8 mouse cellular contexts compared by ENCODE assay signal in genomic region chr3:126998008-126998741, GRCm38 (mm10).
DNase-seq lines count a peak whose midpoint lies in the region; ATAC-seq and TF ChIP-seq lines count a peak whose summit lies in the region.

No protein-coding gene starts in this region.

- H3K4me3 ChIP-seq in kidney, embryonic 14.5 days (ENCODE audit: low read length), result peak overlapping the region; percentile 34
- peak overlapping the region; percentile 30 for H3K4me3 ChIP-seq in hindbrain, embryonic 16.5 days (ENCODE audit: low read length)
- H3K4me3 ChIP-seq in liver, embryonic 12.5 days, result no peak overlapping the region
- peak overlapping the region; percentile 35 for H3K4me3 ChIP-seq in olfactory bulb, adult 2 months (ENCODE audit: insufficient read depth, low read depth, low read length)

- H3K27me3 ChIP-seq in kidney, embryonic 14.5 days (ENCODE audit: control insufficient read depth, insufficient read depth, low read length), result no peaks in the 10 kb centered on the region
- no peaks in the 10 kb centered on the region for H3K27me3 ChIP-seq in hindbrain, embryonic 16.5 days (replicated peaks; ENCODE audit: control insufficient read depth, insufficient read depth, low read length)
- peaks cover 13% of the 10 kb centered on the region for H3K27me3 ChIP-seq in liver, embryonic 12.5 days (replicated peaks)

- H3K4me1 ChIP-seq in kidney, embryonic 14.5 days (ENCODE audit: control insufficient read depth, insufficient read depth, low read length), result peaks cover 10% of the 10 kb centered on the region; the same call in 1 of the 2 replicates
- peaks cover 24% of the 10 kb centered on the region for H3K4me1 ChIP-seq in hindbrain, embryonic 16.5 days (ENCODE audit: control insufficient read depth, insufficient read depth, low read depth, low read length)
- no peaks in the 10 kb centered on the region for H3K4me1 ChIP-seq in liver, embryonic 12.5 days
- peaks cover 17% of the 10 kb centered on the region for H3K4me1 ChIP-seq in olfactory bulb, adult 2 months (ENCODE audit: control insufficient read depth, insufficient read depth, low read length)

- peak overlapping the region; percentile 42 for H3K9ac ChIP-seq in kidney, embryonic 14.5 days (ENCODE audit: low read depth, low read length)
- peak overlapping the region; percentile 56 for H3K9ac ChIP-seq in hindbrain, embryonic 16.5 days (ENCODE audit: low read depth, low read length)
- H3K9ac ChIP-seq in liver, embryonic 12.5 days, result no peak overlapping the region

- ATAC-seq in kidney, embryonic 14.5 days (ENCODE audit: low FRiP score, low TSS enrichment), result peak; percentile 87
- ATAC-seq in common myeloid progenitor, adult 5-6 weeks (replicated peaks; ENCODE audit: low read depth, poor library complexity, severe bottlenecking), result peak; percentile 2; the same call in 1 of the 2 replicates
- peak; percentile 87 for ATAC-seq in hindbrain, embryonic 16.5 days
- no peak; the same call in 1 of the 2 replicates for ATAC-seq in liver, embryonic 12.5 days

- TF ChIP-seq CTCF in olfactory bulb, adult 2 months (IDR thresholded peaks at IDR 0.05; ENCODE audit: insufficient read depth, low read depth, low read length), result no peak

- WGBS in kidney, embryonic 14.5 days, result 3% methylated on average over 12 of the region's 12 CpGs
- 5% methylated on average over 12 of the region's 12 CpGs for WGBS in hindbrain, embryonic 16.5 days
- WGBS in liver, embryonic 12.5 days (ENCODE audit: insufficient replicate concordance), result 12% methylated on average over 12 of the region's 12 CpGs
- 6% methylated on average over 12 of the region's 12 CpGs for WGBS in olfactory bulb, adult 2 months

- H3K27ac ChIP-seq in kidney, embryonic 14.5 days (ENCODE audit: low read depth, low read length), result no peak overlapping the region
- H3K27ac ChIP-seq in hindbrain, embryonic 16.5 days (ENCODE audit: low read depth, low read length), result peak overlapping the region; percentile 82
- H3K27ac ChIP-seq in liver, embryonic 12.5 days, result no peak overlapping the region
- peak overlapping the region; percentile 78 for H3K27ac ChIP-seq in olfactory bulb, adult 2 months (ENCODE audit: insufficient read depth, low read depth, low read length)

- H3K36me3 ChIP-seq in kidney, embryonic 14.5 days (ENCODE audit: control insufficient read depth, insufficient read depth, low read length), result no peaks in the 10 kb centered on the region
- H3K36me3 ChIP-seq in hindbrain, embryonic 16.5 days (ENCODE audit: control insufficient read depth, insufficient read depth, low read length), result peaks cover 6% of the 10 kb centered on the region
- H3K36me3 ChIP-seq in liver, embryonic 12.5 days, result no peaks in the 10 kb centered on the region

- H3K4me2 ChIP-seq in kidney, embryonic 14.5 days (replicated peaks; ENCODE audit: low read depth, low read length), result peak overlapping the region; percentile 59
- H3K4me2 ChIP-seq in hindbrain, embryonic 16.5 days (ENCODE audit: low read length), result peak overlapping the region; percentile 46
- H3K4me2 ChIP-seq in liver, embryonic 12.5 days, result peak overlapping the region; percentile 26

- no peak for TF ChIP-seq POLR2A in olfactory bulb, adult 2 months (IDR thresholded peaks at IDR 0.05; ENCODE audit: insufficient read depth, low read depth, low read length)

- intact Hi-C loops in gastrocnemius, postnatal 14 days (cut with DNase I; ENCODE audit: low total_unique reads), result no loop called here

- no peak for DNase-seq in kidney, adult 18-20 months
- DNase-seq in gastrocnemius, postnatal 14 days, result peak; percentile 62
- no peak for DNase-seq in urinary bladder, postnatal 10 days (ENCODE audit: low spot score)

- H3K9me3 ChIP-seq in kidney, embryonic 14.5 days (ENCODE audit: control insufficient read depth, low read length), result no peaks in the 10 kb centered on the region
- no peaks in the 10 kb centered on the region for H3K9me3 ChIP-seq in hindbrain, embryonic 16.5 days (ENCODE audit: control insufficient read depth, low read length)
- no peaks in the 10 kb centered on the region for H3K9me3 ChIP-seq in liver, embryonic 12.5 days (replicated peaks)

Comparison
In these comparisons a context has a peak if more than half of its experiments do, and no peak if none do; other contexts are left out.
1. H3K27ac ChIP-seq: peak in hindbrain, embryonic 16.5 days (single experiment) and olfactory bulb, adult 2 months (single experiment); none in kidney, embryonic 14.5 days (single experiment) and liver, embryonic 12.5 days (single experiment).
2. Peak in every context shown above with its lines, with median percentiles within 50 percentile points of each other: H3K4me2 ChIP-seq.